Mouse (Mus musculus): ENCODE data around the gene Tubb4b. TPM values are rescaled to one million over a fixed set of nuclear protein-coding genes. Genes with fewer than 3 reads are reported as not detected.
A peak's percentile ranks its signal among the peaks of the same experiment; 100 is the strongest.

Gene Tubb4b
- polyA plus RNA-seq, 1 experiment from 2014 or later: 429 TPM

- Histone ChIP-seq H3K4me1 (ENCODE audit: control insufficient read depth, insufficient read depth, low read length) (peaks cover 20% of the 10 kb centered on the region), H3K9me3 (ENCODE audit: control insufficient read depth, low read length) (no peaks in the 10 kb centered on the region), H3K4me2 (ENCODE audit: low read depth, low read length) (no peak overlapping the region), H3K36me3 (ENCODE audit: control insufficient read depth, insufficient read depth, low read length) (no peaks in the 10 kb centered on the region), H3K27ac (replicated peaks; ENCODE audit: low read depth, low read length) (0 out of 2 replicates have a peak overlapping the region, but pooled peaks have one; percentile 58), H3K4me3 (ENCODE audit: low read depth, low read length) (no peak overlapping the region), H3K9ac (ENCODE audit: low read depth, low read length) (peak overlapping the region; percentile 46), H3K27me3 (replicated peaks; ENCODE audit: control insufficient read depth, insufficient read depth, low read length) (peaks cover 41% of the 10 kb centered on the region)
- 60% methylated on average over 6 of the region's 6 CpGs for WGBS
- ATAC-seq (ENCODE audit: low read depth) (no peak), DNase-seq (ENCODE audit: low spot score) (no peak)
Measured at GRCm38 (mm10) chr2:25176573-25176972, 47.9 kb downstream of the Tubb4b start.

GRCm38 (mm10) chr2:25175690-25176078, 48.8 kb downstream of the Tubb4b start:
- Histone ChIP-seq H3K4me2 (ENCODE audit: low read depth, low read length) (no peak overlapping the region), H3K36me3 (ENCODE audit: control insufficient read depth, insufficient read depth, low read length) (no peaks in the 10 kb centered on the region), H3K4me3 (ENCODE audit: low read depth, low read length) (no peak overlapping the region), H3K27me3 (replicated peaks; ENCODE audit: control insufficient read depth, insufficient read depth, low read length) (peaks cover 32% of the 10 kb centered on the region), H3K4me1 (ENCODE audit: control insufficient read depth, insufficient read depth, low read length) (peaks cover 20% of the 10 kb centered on the region), H3K27ac (replicated peaks; ENCODE audit: low read depth, low read length) (no peak overlapping the region), H3K9ac (ENCODE audit: low read depth, low read length) (no peak overlapping the region; the same call in 1 of the 2 replicates), H3K9me3 (ENCODE audit: control insufficient read depth, low read length) (no peaks in the 10 kb centered on the region)
- no peak for ATAC-seq (ENCODE audit: low read depth)
- DNase-seq (ENCODE audit: low spot score): no peak
- WGBS: 77% methylated on average over 4 of the region's 4 CpGs

GRCm38 (mm10) chr2:25174866-25175689, 49.4 kb downstream of the Tubb4b start:
- no peak overlapping the region for H3K9ac ChIP-seq (ENCODE audit: low read depth, low read length)
- WGBS: 50% methylated on average over 7 of the region's 7 CpGs
- no peak overlapping the region for H3K4me2 ChIP-seq (ENCODE audit: low read depth, low read length)
- no peak for ATAC-seq (ENCODE audit: low read depth)
- no peaks in the 10 kb centered on the region for H3K9me3 ChIP-seq (ENCODE audit: control insufficient read depth, low read length)
- no peak overlapping the region for H3K4me3 ChIP-seq (ENCODE audit: low read depth, low read length)
- no peak for DNase-seq (ENCODE audit: low spot score)
- no peaks in the 10 kb centered on the region for H3K36me3 ChIP-seq (ENCODE audit: control insufficient read depth, insufficient read depth, low read length)
- H3K27ac ChIP-seq (replicated peaks; ENCODE audit: low read depth, low read length): no peak overlapping the region
- H3K27me3 ChIP-seq (replicated peaks; ENCODE audit: control insufficient read depth, insufficient read depth, low read length): peaks cover 26% of the 10 kb centered on the region
- H3K4me1 ChIP-seq (ENCODE audit: control insufficient read depth, insufficient read depth, low read length): peaks cover 20% of the 10 kb centered on the region

GRCm38 (mm10) chr2:25173821-25174220, 50.7 kb downstream of the Tubb4b start:
- Histone ChIP-seq H3K4me3 (ENCODE audit: low read depth, low read length) (no peak overlapping the region), H3K9ac (ENCODE audit: low read depth, low read length) (no peak overlapping the region), H3K9me3 (ENCODE audit: control insufficient read depth, low read length) (no peaks in the 10 kb centered on the region), H3K36me3 (ENCODE audit: control insufficient read depth, insufficient read depth, low read length) (no peaks in the 10 kb centered on the region), H3K4me2 (ENCODE audit: low read depth, low read length) (no peak overlapping the region), H3K27me3 (replicated peaks; ENCODE audit: control insufficient read depth, insufficient read depth, low read length) (peaks cover 16% of the 10 kb centered on the region), H3K4me1 (ENCODE audit: control insufficient read depth, insufficient read depth, low read length) (peaks cover 20% of the 10 kb centered on the region), H3K27ac (replicated peaks; ENCODE audit: low read depth, low read length) (no peak overlapping the region)
- 85% methylated on average over 4 of the region's 4 CpGs for WGBS
- DNase-seq (ENCODE audit: low spot score) (no peak), ATAC-seq (ENCODE audit: low read depth) (no peak)

GRCm38 (mm10) chr2:25172629-25173028, 51.9 kb downstream of the Tubb4b start:
- 67% methylated on average over 8 of the region's 8 CpGs for WGBS
- Histone ChIP-seq H3K4me3 (ENCODE audit: low read depth, low read length) (no peak overlapping the region), H3K4me1 (ENCODE audit: control insufficient read depth, insufficient read depth, low read length) (peaks cover 12% of the 10 kb centered on the region), H3K9me3 (ENCODE audit: control insufficient read depth, low read length) (no peaks in the 10 kb centered on the region), H3K27ac (replicated peaks; ENCODE audit: low read depth, low read length) (no peak overlapping the region), H3K27me3 (replicated peaks; ENCODE audit: control insufficient read depth, insufficient read depth, low read length) (peaks cover 8% of the 10 kb centered on the region), H3K36me3 (ENCODE audit: control insufficient read depth, insufficient read depth, low read length) (no peaks in the 10 kb centered on the region), H3K4me2 (ENCODE audit: low read depth, low read length) (no peak overlapping the region), H3K9ac (ENCODE audit: low read depth, low read length) (no peak overlapping the region)
- ATAC-seq (ENCODE audit: low read depth) (no peak), DNase-seq (ENCODE audit: low spot score) (no peak)

Other genes starting within 250 kb of the Tubb4b start
- gene Mrpl41, start 249.6 kb downstream of the Tubb4b start, polyA plus RNA-seq (2014; fragmentation: Nextera tagmentation; extraction: Ambion mirVana): 134 and 137 TPM in 2 replicates
- gene Pnpla7, start 248.7 kb downstream of the Tubb4b start, polyA plus RNA-seq (2014; fragmentation: Nextera tagmentation; extraction: Ambion mirVana): 8.9 and 9.1 TPM in 2 replicates
- 55.5 and 56.2 TPM in 2 replicates for gene Nsmf, start 170.3 kb downstream of the Tubb4b start, polyA plus RNA-seq (2014; fragmentation: Nextera tagmentation; extraction: Ambion mirVana)
- 0.22 TPM in 1 of 2 replicates, not detected in the other for gene Entpd8, start 144.4 kb downstream of the Tubb4b start, polyA plus RNA-seq (2014; fragmentation: Nextera tagmentation; extraction: Ambion mirVana)
- 0.38 and 0.71 TPM in 2 replicates for gene Noxa1, start 129.6 kb downstream of the Tubb4b start, polyA plus RNA-seq (2014; fragmentation: Nextera tagmentation; extraction: Ambion mirVana)
- 16.5 and 20.9 TPM in 2 replicates for gene Nrarp, start 43.9 kb downstream of the Tubb4b start, polyA plus RNA-seq (2014; fragmentation: Nextera tagmentation; extraction: Ambion mirVana)
- 7.5 and 7.8 TPM in 2 replicates for gene Tor4a, start 27.8 kb downstream of the Tubb4b start, polyA plus RNA-seq (2014; fragmentation: Nextera tagmentation; extraction: Ambion mirVana)
- gene Nelfb, start 13.2 kb downstream of the Tubb4b start, polyA plus RNA-seq (2014; fragmentation: Nextera tagmentation; extraction: Ambion mirVana): 76.8 and 94.4 TPM in 2 replicates
- not detected in 2 replicates for gene Stpg3, start 10.1 kb downstream of the Tubb4b start, polyA plus RNA-seq (2014; fragmentation: Nextera tagmentation; extraction: Ambion mirVana)
- gene Fam166a, start 6.0 kb downstream of the Tubb4b start, polyA plus RNA-seq (2014; fragmentation: Nextera tagmentation; extraction: Ambion mirVana): not detected in 2 replicates
- not detected in 2 replicates for gene Slc34a3, start 9.7 kb upstream of the Tubb4b start, polyA plus RNA-seq (2014; fragmentation: Nextera tagmentation; extraction: Ambion mirVana)
- not detected in 2 replicates for gene Rnf224, start 12.1 kb upstream of the Tubb4b start, polyA plus RNA-seq (2014; fragmentation: Nextera tagmentation; extraction: Ambion mirVana)
- 11.8 and 16.3 TPM in 2 replicates for gene Rnf208, start 17.6 kb upstream of the Tubb4b start, polyA plus RNA-seq (2014; fragmentation: Nextera tagmentation; extraction: Ambion mirVana)
- gene Cysrt1, start 17.8 kb upstream of the Tubb4b start, polyA plus RNA-seq (2014; fragmentation: Nextera tagmentation; extraction: Ambion mirVana): 3.2 and 10.2 TPM in 2 replicates
- 4.5 and 6.1 TPM in 2 replicates for gene AL732309.1, start 22.2 kb upstream of the Tubb4b start, polyA plus RNA-seq (2014; fragmentation: Nextera tagmentation; extraction: Ambion mirVana)
- gene Tmem203, start 30.7 kb upstream of the Tubb4b start, polyA plus RNA-seq (2014; fragmentation: Nextera tagmentation; extraction: Ambion mirVana): 16.1 and 16.6 TPM in 2 replicates
- 4.6 and 5.1 TPM in 2 replicates for gene Tprn, start 37.9 kb upstream of the Tubb4b start, polyA plus RNA-seq (2014; fragmentation: Nextera tagmentation; extraction: Ambion mirVana)
- gene Ssna1, start 47.7 kb upstream of the Tubb4b start, polyA plus RNA-seq (2014; fragmentation: Nextera tagmentation; extraction: Ambion mirVana): 227 and 240 TPM in 2 replicates
- 104 and 113 TPM in 2 replicates for gene Anapc2, start 47.8 kb upstream of the Tubb4b start, polyA plus RNA-seq (2014; fragmentation: Nextera tagmentation; extraction: Ambion mirVana)
- gene Tmem210, start 63.4 kb upstream of the Tubb4b start, polyA plus RNA-seq (2014; fragmentation: Nextera tagmentation; extraction: Ambion mirVana): not detected in 2 replicates
- 2.3 and 5.1 TPM in 2 replicates for gene Lrrc26, start 65.2 kb upstream of the Tubb4b start, polyA plus RNA-seq (2014; fragmentation: Nextera tagmentation; extraction: Ambion mirVana)
- gene Grin1, start 94.5 kb upstream of the Tubb4b start, polyA plus RNA-seq (2014; fragmentation: Nextera tagmentation; extraction: Ambion mirVana): 1.7 and 1.8 TPM in 2 replicates
- gene Man1b1, start 107.6 kb upstream of the Tubb4b start, polyA plus RNA-seq (2014; fragmentation: Nextera tagmentation; extraction: Ambion mirVana): 74.7 and 75.0 TPM in 2 replicates
- 19.7 and 23.8 TPM in 2 replicates for gene Dpp7, start 131.7 kb upstream of the Tubb4b start, polyA plus RNA-seq (2014; fragmentation: Nextera tagmentation; extraction: Ambion mirVana)
- gene Uap1l1, start 141.0 kb upstream of the Tubb4b start, polyA plus RNA-seq (2014; fragmentation: Nextera tagmentation; extraction: Ambion mirVana): 20.8 and 20.9 TPM in 2 replicates
- gene Sapcd2, start 147.6 kb upstream of the Tubb4b start, polyA plus RNA-seq (2014; fragmentation: Nextera tagmentation; extraction: Ambion mirVana): 21.4 and 29.3 TPM in 2 replicates
- 11.3 and 12.9 TPM in 2 replicates for gene Entpd2, start 171.2 kb upstream of the Tubb4b start, polyA plus RNA-seq (2014; fragmentation: Nextera tagmentation; extraction: Ambion mirVana)
- 75.1 TPM in 2 replicates for gene Npdc1, start 174.6 kb upstream of the Tubb4b start, polyA plus RNA-seq (2014; fragmentation: Nextera tagmentation; extraction: Ambion mirVana)
- 0.10 and 0.11 TPM in 2 replicates for gene Fut7, start 198.6 kb upstream of the Tubb4b start, polyA plus RNA-seq (2014; fragmentation: Nextera tagmentation; extraction: Ambion mirVana)
- gene Abca2, start 204.0 kb upstream of the Tubb4b start, polyA plus RNA-seq (2014; fragmentation: Nextera tagmentation; extraction: Ambion mirVana): 6.4 and 6.9 TPM in 2 replicates
- 11.2 and 22.7 TPM in 2 replicates for gene Clic3, start 232.1 kb upstream of the Tubb4b start, polyA plus RNA-seq (2014; fragmentation: Nextera tagmentation; extraction: Ambion mirVana)
- 39.3 and 41.7 TPM in 2 replicates for gene Paxx, start 236.4 kb upstream of the Tubb4b start, polyA plus RNA-seq (2014; fragmentation: Nextera tagmentation; extraction: Ambion mirVana)
- gene Ptgds, start 245.3 kb upstream of the Tubb4b start, polyA plus RNA-seq (2014; fragmentation: Nextera tagmentation; extraction: Ambion mirVana): 156 and 191 TPM in 2 replicates

Data from embryonic facial prominence, embryonic 14.5 days (tissue).